Mouse (Mus musculus) embryonic fibroblast, embryonic 13.5 days (primary cell): ENCODE measurements at regions not wholly inside any gene's neighbourhood (a gene's known extent, or its start where the extent isn't known, plus 50 kb on each side); places are given as distances from the start of the nearest gene placed in this dataset.

Experiments used
- CTCF ChIP-seq: IDR thresholded peaks from 2 replicates; pipeline ENCODE4 v1.5.1; 2011; ENCODE audit warnings: mild to moderate bottlenecking, control low read depth, low read length, moderate library complexity, borderline replicate concordance; ENCODE audit not compliant: insufficient read depth
- POLR2A ChIP-seq: IDR thresholded peaks from 2 replicates; pipeline ENCODE4 v1.6.1; 2011; ENCODE audit warnings: low read depth, mild to moderate bottlenecking, control low read depth, low read length, moderate library complexity

DNA sequence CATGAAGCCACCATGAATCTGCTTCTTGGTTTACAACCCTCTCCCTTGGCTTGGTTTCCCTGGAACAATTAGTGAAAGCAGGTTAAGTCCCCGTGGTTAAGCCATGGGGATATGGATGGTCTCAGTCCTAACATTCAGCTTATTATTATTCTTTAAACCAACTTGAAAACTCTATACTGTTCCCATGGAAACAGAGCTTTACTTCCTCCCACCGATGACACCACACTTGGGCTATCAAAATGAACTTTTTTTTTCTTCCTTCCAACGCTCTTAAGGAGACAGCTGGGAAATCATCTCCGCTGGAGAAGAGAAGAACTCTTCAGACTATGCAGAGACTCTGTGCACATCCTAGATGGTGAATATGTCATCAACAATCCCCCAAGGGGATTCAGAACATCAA, 61.4 kb upstream of the Tfpi start:
- TF ChIP-seq CTCF (no peak), POLR2A (no peak)
